Mouse (Mus musculus) midbrain, embryonic 10.5 days (tissue): Measurements from ENCODE around the gene Hoxa4. TPM values are rescaled to one million over a fixed set of nuclear protein-coding genes. Genes with fewer than 3 reads are reported as not detected.

Experiments
- DNase-seq: peaks from one replicate; pipeline ENCODE4 v3.0.0-alpha.2; 2017; ENCODE audit warnings: low spot score
- H3K27ac ChIP-seq: fragments of 300-500 bp; sonication (generic); replicated peaks from 2 replicates; pipeline ENCODE4 v1.5.1; 2016; ENCODE audit warnings: mild to moderate bottlenecking
- H3K27me3 ChIP-seq: fragments of 300-500 bp; sonication (generic); 2 replicates; pipeline ENCODE4 v1.6.1; 2016; ENCODE audit warnings: low read depth, mild to moderate bottlenecking; ENCODE audit not compliant: poor library complexity, severe bottlenecking
- H3K36me3 ChIP-seq: fragments of 300-500 bp; sonication (generic); 2 replicates; pipeline ENCODE4 v1.6.1; 2016; ENCODE audit warnings: mild to moderate bottlenecking, moderate library complexity
- H3K4me1 ChIP-seq: fragments of 300-500 bp; sonication (generic); 2 replicates; pipeline ENCODE4 v1.6.1; 2016
- H3K4me3 ChIP-seq: fragments of 300-500 bp; sonication (generic); 2 replicates; pipeline ENCODE4 v1.5.1; 2016; ENCODE audit warnings: mild to moderate bottlenecking, moderate library complexity
- H3K9me3 ChIP-seq: fragments of 300-500 bp; sonication (generic); replicated peaks from 2 replicates; pipeline ENCODE4 v1.6.1; 2016; ENCODE audit warnings: mild to moderate bottlenecking
- whole genome bisulfite sequencing: fragments of 180-500 bp; shearing (Covaris S2); methylation state at CpG from one replicate; pipeline ENCODE4 v1.1.7; 2016; 5-methylcytosine and 5-hydroxymethylcytosine counted together
- polyA plus RNA-seq: library from polyadenylated mRNA; unstranded; fragments of >200 nt; fragmentation: Nextera tagmentation; extraction: Ambion mirVana; gene quantifications from 2 replicates; pipeline ENCODE4 v1.2.1, GENCODE M21; 2016

The Hoxa4 gene
- polyA plus RNA-seq, 1 experiment from 2014 or later = not detected

DNA sequence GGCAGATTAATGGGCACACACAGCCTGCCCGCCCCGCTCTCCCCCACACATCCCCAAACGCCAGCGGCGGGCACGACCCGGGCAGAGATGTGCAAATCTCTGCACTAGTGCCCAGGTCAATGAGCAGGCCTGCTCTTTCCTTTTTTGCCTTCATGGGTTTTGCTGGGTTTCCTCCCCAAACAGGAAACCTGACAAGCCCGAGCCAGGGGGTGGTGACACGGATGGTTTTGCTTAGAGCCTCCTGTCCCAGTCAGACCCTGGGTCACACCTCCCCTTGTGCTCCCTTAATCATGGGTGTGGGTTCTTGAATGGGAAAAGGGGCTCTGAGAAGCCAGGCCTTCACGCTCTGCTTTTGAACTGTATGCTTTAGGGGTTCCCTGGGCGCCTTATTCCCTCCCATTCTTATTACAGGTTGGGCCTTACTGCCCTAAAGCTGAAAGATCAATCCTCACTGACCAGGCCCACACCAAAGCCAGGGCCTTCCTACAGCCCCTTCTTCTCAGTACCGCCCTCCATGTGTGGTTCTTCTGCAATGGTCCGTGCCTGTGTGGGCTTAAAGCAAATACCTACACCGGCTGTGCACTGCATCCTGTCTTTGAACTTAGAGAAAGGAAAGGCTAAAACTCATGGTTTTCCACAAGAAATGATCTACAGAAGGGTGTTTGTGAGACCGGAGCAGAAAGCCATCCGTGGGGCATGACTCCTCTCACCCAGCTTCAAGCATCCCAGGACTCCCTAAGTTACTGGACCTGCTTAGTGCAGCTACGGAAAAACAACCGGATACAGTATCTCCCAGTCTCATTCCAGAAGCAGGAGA is 17.5 kb upstream of the Hoxa4 start:
- peaks cover 100% of the 10 kb centered on the region for H3K27me3 ChIP-seq
- H3K4me1 ChIP-seq = peaks cover 14% of the 10 kb centered on the region
- 3% methylated on average over 18 of the region's 18 CpGs for WGBS
- no peak overlapping the region for H3K27ac ChIP-seq
- no peaks in the 10 kb centered on the region for H3K9me3 ChIP-seq
- no peak for DNase-seq
- peak overlapping the region; percentile 18; the same call in 1 of the 2 replicates for H3K4me3 ChIP-seq
- no peaks in the 10 kb centered on the region for H3K36me3 ChIP-seq

DNA sequence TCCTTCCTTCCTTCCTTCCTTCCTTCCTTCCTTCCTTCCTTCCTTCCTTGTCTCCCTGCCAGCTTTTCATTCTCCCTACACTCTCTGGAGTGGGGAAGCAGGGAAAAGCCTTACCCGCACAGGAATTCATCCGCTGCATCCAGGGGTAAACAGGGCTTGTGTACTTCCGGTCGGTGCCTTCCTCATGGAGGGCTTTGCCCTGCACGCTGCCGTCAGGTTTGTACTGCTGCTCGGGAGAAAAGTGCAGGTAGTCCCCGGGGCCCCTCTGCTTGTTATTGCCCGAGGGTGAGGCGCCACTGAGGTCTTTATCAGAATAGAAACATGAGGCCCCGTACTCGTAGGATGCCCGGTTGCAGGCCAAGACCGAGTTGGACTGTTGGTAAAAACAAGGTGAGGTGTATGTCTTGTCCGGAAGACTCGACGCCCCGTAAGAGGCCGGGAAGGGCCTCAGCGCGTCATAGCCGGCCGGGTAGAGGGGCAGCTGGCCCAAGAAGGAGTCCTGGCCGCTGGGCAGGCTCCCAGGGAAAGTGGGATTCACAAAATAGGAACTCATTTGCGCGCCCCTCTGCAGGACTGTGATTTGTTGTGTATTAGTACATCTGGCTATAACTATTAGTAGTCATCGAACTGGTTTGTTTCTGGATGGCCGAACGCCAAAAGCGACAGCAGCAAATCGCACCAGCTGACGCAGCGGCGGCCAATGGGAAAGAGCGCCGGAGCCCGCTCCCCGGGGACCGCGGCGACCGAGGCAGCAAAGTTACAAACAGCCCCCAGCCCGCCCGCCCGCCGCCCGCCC is 16.7 kb upstream of the Hoxa4 start, which contains the start of gene Hoxa6:
TSS of gene Hoxa6 (minus strand) at position 651 of the 796 bp plus-strand sequence.
- Histone ChIP-seq H3K27ac (no peak within 1 kb of the TSS), H3K9me3 (no peaks in the 10 kb centered on the region), H3K36me3 (no peaks in the 10 kb centered on the region), H3K4me3 (peak within 1 kb of the TSS; percentile 18; the same call in 1 of the 2 replicates), H3K4me1 (peaks cover 22% of the 10 kb centered on the region), H3K27me3 (peaks cover 100% of the 10 kb centered on the region)
- DNase-seq = no peak
- WGBS = under 1% methylated on average over 47 of the region's 47 CpGs

DNA sequence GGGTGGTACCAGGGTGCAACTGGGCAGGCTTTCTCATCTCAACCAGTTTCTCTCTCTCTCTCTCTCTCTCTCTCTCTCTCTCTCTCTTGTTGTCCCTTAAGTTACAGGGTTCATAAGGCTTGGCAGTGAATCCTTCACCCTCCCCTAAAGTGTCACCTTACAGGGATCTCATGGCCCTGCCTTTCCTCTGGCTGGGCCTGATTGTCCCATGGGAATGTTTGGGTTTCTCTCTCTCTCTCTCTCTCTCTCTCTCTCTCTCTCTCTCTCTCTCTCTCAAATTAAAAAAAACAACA is 16.1 kb upstream of the Hoxa4 start:
- H3K9me3 ChIP-seq = no peaks in the 10 kb centered on the region
- peaks cover 100% of the 10 kb centered on the region for H3K27me3 ChIP-seq
- no peaks in the 10 kb centered on the region for H3K36me3 ChIP-seq
- H3K27ac ChIP-seq = no peak overlapping the region
- no peak for DNase-seq
- peaks cover 24% of the 10 kb centered on the region for H3K4me1 ChIP-seq
- no peak overlapping the region for H3K4me3 ChIP-seq

DNA sequence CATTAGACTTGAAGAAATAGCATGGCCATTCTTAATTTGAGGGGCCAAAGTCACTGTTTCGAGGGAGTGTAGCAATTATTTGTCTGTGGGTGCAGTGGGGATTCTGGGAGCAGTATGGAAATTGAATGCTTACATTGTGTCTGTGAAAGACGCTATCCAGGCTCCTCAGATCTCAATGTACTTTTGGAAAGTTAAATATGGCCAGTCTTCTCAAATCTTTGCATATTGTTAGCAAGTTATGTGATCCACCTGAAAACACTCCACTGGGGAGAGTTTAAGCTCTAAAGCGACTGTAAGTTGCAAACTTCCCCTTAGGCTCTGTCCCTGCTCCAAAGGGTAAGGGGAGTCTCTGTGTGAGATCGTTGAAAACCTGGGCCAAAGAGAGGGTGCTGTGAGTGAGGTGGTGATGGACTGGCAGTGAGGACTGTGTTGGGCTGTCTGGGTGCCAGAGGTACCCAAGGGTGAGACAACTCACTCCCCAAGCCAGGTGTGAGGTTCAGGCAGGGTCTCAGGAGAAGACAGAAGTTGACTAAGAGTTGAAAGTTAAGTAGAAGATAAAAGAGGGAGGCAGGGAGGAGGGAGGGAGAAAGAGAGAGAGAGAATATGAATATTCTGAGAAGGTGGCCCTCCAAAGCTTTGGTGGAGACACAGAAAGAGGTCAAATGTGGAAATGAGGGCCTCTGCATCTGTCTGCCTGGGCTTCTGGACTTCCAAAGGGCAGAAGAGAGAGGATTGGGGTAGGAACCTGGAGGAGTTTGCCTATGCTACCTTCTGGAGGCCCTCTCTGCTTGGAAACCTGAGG is 15.5 kb upstream of the Hoxa4 start:
- Histone ChIP-seq H3K9me3 (no peaks in the 10 kb centered on the region), H3K27ac (no peak overlapping the region), H3K36me3 (no peaks in the 10 kb centered on the region), H3K4me3 (no peak overlapping the region), H3K4me1 (peaks cover 24% of the 10 kb centered on the region), H3K27me3 (peaks cover 100% of the 10 kb centered on the region)
- DNase-seq = no peak
- 4% methylated on average over 4 of the region's 4 CpGs for WGBS

DNA sequence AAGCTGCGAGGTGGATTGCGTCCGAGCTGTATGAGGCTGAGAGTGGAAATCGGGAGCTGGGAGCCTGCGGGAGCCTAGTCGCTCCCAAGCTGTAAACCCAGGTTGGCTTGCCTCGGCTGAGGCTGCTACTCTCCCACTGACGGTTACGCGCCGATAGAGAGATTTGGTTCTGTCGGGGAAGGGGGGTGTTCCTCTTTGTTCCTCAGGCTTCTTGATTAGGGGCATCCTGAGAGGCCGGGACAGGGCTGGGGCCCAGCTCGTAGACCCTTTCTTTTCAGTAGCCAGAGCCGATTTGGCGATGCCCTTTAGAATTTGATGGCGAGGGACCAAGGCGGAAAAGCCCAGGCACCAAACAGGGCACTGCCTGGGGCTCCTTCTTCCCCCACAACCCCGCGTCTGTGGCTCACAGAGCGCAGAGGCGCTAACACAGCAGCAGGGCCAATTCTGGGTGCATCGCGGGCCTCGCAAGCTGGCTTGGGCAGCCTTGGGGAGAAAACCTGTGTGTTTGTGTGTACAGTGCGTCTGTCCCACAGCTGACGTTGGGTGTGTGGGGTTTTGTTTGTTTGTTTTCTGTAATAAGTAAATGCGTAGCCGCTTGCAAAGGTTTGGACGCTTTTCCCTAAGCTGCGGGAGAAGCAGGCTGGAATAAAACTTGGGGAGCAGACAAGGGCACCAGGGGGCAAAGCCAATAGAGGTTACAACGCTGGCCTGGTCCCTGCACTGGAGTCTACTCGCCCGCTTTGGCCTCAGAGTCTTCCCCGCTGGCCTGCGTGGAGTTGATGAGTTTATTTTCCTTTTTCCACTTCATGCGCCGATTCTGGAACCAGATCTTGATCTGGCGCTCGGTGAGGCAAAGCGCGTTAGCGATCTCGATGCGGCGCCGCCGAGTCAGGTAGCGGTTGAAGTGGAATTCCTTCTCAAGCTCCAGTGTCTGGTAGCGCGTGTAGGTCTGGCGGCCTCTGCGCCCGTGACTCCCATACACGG is 14.4 kb upstream of the Hoxa4 start:
- peaks cover 100% of the 10 kb centered on the region for H3K27me3 ChIP-seq
- H3K4me1 ChIP-seq = peaks cover 19% of the 10 kb centered on the region
- H3K9me3 ChIP-seq = no peaks in the 10 kb centered on the region
- no peak overlapping the region for H3K4me3 ChIP-seq
- H3K27ac ChIP-seq = no peak overlapping the region
- no peaks in the 10 kb centered on the region for H3K36me3 ChIP-seq
- 1% methylated on average over 55 of the region's 55 CpGs for WGBS
- DNase-seq = peak; percentile 51

DNA sequence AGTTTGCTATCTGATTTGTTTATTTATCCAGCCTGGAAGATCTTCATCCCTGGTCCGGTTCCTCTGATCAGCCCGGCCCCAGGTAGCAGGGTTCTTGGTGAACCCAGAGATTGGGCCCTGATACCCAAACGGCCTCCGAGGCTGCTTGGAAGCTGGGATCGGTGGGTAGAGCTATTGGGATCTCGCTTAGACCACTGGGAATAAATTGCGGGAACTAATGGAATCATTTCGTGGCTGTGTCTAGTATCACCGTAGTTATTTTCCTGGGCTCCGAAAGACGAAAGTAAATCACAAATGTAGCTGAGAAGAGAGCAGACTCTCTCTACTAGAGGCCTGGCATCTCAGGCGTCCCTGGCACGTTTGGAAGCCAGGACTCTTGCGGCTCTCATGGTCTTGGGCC is 13.7 kb upstream of the Hoxa4 start:
- Histone ChIP-seq H3K9me3 (no peaks in the 10 kb centered on the region), H3K27ac (no peak overlapping the region), H3K4me3 (no peak overlapping the region), H3K4me1 (peaks cover 19% of the 10 kb centered on the region), H3K27me3 (peaks cover 100% of the 10 kb centered on the region), H3K36me3 (no peaks in the 10 kb centered on the region)
- DNase-seq = no peak
- WGBS = 3% methylated on average over 14 of the region's 14 CpGs

DNA sequence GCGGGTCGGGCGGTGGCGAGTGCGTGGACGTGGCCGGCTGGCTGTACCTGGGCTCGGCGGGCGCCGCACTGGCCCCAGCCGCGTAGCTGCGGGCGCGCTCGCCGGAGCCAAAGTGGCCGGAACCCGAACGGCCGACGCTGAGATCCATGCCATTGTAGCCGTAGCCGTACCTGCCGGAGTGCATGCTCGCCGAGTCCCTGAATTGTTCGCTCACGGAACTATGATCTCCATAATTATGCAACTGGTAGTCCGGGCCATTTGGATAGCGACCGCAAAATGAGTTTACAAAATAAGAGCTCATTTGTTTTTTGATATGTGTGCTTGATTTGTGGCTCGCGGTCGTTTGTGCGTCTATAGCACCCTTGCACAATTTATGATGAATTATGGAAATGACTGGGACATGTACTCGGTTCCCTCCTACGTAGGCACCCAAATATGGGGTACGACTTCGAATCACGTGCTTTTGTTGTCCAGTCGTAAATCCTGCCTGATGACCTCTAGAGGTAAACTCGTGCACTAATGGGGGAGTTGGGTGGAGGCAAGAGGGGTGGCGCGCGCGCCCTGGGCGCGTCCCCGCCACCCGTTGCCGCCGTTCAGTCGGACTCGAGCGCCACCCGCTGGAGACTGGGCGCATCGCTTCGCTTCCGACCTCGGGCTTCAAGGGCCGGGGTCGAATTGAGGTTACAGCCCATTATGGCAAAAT is 12.6 kb upstream of the Hoxa4 start, which contains the start of gene Hoxa5:
TSS of gene Hoxa5 (minus strand) at position 538 of the 703 bp plus-strand sequence.
- Histone ChIP-seq H3K4me1 (peaks cover 19% of the 10 kb centered on the region), H3K9me3 (no peaks in the 10 kb centered on the region), H3K4me3 (peak within 1 kb of the TSS; percentile 31), H3K27me3 (peaks cover 100% of the 10 kb centered on the region), H3K36me3 (no peaks in the 10 kb centered on the region), H3K27ac (no peak within 1 kb of the TSS)
- WGBS = under 1% methylated on average over 65 of the region's 65 CpGs
- DNase-seq = no peak

DNA sequence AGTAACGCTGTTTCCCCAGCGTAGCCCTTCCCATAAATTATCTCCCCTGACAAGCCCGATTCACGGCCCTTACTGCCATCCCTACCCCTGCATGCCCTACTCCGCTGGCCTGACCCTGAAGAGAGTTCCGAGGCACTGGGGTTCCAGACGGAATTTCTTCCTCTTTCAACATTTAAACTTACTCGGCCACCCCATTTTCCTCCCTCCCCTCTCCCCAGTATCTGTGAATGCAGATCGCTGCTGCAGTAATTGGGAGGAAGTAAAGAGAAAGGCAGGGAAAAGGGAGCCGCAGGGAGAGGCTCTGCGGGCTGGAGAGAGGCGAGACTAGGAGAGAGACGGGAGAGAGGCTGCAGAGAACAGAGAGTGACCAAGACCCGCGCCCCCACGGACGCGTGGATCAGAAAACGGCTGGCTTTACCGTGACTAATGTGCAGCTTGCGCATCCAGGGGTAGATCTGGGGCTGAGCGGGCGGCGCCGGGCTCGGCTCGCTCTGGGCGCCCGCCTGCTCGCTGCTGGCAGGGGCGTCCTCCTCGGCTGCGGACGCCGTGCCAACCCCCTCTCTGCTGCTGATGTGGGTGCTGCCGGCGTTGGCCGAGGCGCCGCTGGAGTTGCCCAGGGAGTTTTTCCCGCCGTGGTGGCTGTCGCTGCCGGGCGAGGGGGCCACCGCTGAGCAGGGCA is 12.0 kb upstream of the Hoxa4 start:
- DNase-seq = peak; percentile 72
- no peaks in the 10 kb centered on the region for H3K9me3 ChIP-seq
- no peak overlapping the region for H3K27ac ChIP-seq
- H3K27me3 ChIP-seq = peaks cover 100% of the 10 kb centered on the region
- H3K4me1 ChIP-seq = peaks cover 16% of the 10 kb centered on the region
- WGBS = under 1% methylated on average over 46 of the region's 46 CpGs
- H3K4me3 ChIP-seq = peak overlapping the region; percentile 31
- H3K36me3 ChIP-seq = no peaks in the 10 kb centered on the region

DNA sequence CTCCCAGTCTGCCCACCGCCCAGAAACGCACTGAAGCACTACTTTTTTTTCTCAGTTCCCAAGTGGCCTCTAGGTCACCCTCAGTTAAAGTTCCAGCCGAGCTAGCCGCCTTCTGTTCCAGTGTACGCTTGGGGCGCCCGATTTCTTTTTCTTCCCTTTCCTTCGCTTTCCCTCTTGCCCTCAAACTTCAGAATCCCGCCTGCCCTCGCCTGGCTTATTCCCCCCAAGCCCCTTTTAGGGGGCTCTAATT is 11.5 kb upstream of the Hoxa4 start:
- 0% methylated on average over 10 of the region's 10 CpGs for WGBS
- DNase-seq = peak; percentile 60
- Histone ChIP-seq H3K4me1 (peaks cover 15% of the 10 kb centered on the region), H3K27ac (no peak overlapping the region), H3K9me3 (no peaks in the 10 kb centered on the region), H3K36me3 (no peaks in the 10 kb centered on the region), H3K27me3 (peaks cover 100% of the 10 kb centered on the region), H3K4me3 (no peak overlapping the region)

DNA sequence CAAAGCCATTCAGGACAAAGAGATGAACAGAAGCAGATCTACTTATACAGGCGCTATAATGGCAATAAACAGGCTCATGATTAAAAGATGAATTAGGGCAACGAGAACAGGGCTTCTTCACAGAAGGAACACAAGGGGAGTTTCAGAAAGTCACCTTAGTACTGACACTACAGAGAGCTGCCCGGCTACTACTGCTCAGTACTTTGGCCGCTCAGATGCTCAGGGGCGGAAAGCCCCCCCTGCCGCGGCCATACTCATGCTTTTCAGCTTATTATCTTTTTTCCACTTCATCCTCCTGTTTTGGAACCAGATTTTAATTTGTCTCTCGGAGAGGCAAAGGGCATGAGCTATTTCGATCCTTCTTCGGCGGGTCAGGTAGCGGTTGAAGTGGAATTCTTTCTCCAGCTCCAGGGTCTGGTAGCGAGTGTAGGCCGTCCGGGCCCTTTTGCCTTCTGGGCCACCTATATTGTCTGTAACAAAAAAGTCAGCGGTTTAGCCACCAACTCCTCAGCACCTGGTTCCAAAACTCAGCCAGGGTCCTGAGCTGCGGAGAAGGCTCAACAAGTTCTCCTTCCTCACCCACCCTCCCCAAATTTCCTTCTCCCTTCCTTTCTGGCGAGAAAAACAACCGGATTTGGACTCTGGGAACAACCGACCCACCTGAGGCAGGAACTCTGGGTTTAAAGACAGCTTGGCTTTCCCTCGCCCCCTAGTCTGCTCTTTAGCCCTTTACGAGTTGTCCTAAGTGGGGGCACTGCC is 11.0 kb upstream of the Hoxa4 start:
- no peak for DNase-seq
- WGBS = 2% methylated on average over 22 of the region's 22 CpGs
- H3K36me3 ChIP-seq = no peaks in the 10 kb centered on the region
- H3K4me1 ChIP-seq = peaks cover 15% of the 10 kb centered on the region
- H3K27ac ChIP-seq = no peak overlapping the region
- H3K27me3 ChIP-seq = peaks cover 100% of the 10 kb centered on the region
- no peak overlapping the region for H3K4me3 ChIP-seq
- H3K9me3 ChIP-seq = no peaks in the 10 kb centered on the region
